Mouse (Mus musculus) lung, adult 10 weeks (tissue): ENCODE results near the gene Cntnap5a. TPM values are rescaled to one million over a fixed set of nuclear protein-coding genes. Genes with fewer than 3 reads are reported as not detected.

Source experiments
- polyA plus RNA-seq: library from polyadenylated mRNA; stranded (reverse); fragments of 350-450 nt; fragmentation: Illumina TruSeq; extraction: RNeasy Lipid Tissue Mini Kit (QIAGEN cat#74804); gene quantifications from one replicate; pipeline ENCODE4 v1.2.3, GENCODE M21; 2014; ENCODE audit warnings: low read depth, low replicate concordance; ENCODE audit not compliant: insufficient read depth

Cntnap5a gene
- polyA plus RNA-seq: not detected

DNA sequence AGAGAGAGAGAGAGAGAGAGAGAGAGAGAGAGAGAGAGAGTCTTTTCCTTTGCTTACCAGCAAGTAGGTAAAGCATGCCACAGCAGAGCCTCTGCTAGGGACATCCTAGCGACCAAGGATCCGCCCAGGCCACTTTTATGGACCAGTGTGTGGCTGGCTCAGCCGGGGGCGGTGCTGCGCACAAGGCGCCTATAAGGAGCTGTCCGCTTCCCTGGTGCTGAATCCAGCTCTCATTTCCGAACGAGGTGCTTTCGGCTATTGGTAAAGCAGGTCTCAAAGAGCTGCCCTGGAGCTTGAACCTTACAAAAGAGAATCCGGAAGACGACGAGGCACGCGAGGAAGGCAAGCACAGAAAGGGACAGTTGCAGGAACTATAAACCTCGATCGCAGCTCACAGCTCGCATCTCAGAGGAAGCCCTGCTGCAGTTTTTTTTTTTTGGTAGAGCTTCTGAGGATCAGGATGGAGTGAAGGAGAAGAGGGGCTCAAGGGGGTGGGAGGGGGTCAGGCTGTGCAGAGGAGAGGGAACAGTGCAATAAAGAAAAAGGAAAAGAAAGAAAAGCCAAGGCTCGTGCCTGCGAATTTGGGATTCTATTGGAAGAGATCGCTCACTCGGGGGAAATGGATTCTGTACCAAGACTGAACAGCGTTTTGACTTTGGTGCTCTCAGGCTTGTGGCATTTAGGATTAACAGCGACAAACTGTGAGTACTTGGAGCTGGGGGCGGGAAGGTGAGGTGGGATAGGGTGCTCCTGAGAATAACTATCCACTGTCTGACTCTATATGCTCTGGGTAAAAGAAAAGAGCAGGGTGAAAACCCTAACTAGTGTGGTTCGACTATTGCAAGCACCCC is at the start of gene Cntnap5a:
TSS of gene Cntnap5a (plus strand) at position 239 of the 851 bp plus-strand sequence.

